Mouse (Mus musculus) right cerebral cortex, adult 18-20 months (tissue): ENCODE data around the gene Mrps7.

Experiments used
- DNase-seq: peaks from one replicate; pipeline ENCODE4 v3.0.0; 2022; ENCODE audit warnings: mixed read lengths

Gene Mrps7

GRCm38 (mm10) chr11:115603476-115604303 lies at the start of gene Mrps7, which contains the start of gene Gga3:
Mrps7 (plus strand) TSS chr11:115603925.
Gga3 (minus strand) TSS chr11:115604051.
- DNase-seq, result peak; percentile 90

- no peak for DNase-seq
Measured at GRCm38 (mm10) chr11:115555717-115556116, 48.0 kb upstream of the Mrps7 start.

- no peak for DNase-seq
Measured at GRCm38 (mm10) chr11:115563406-115563805, 40.3 kb upstream of the Mrps7 start.

GRCm38 (mm10) chr11:115564064-115564809 lies 39.5 kb upstream of the Mrps7 start, which contains the start of gene Nup85:
Nup85 (plus strand) TSS chr11:115564434.
- peak; percentile 95 for DNase-seq

- no peak for DNase-seq
Measured at GRCm38 (mm10) chr11:115564961-115565360, 38.8 kb upstream of the Mrps7 start.

DNA sequence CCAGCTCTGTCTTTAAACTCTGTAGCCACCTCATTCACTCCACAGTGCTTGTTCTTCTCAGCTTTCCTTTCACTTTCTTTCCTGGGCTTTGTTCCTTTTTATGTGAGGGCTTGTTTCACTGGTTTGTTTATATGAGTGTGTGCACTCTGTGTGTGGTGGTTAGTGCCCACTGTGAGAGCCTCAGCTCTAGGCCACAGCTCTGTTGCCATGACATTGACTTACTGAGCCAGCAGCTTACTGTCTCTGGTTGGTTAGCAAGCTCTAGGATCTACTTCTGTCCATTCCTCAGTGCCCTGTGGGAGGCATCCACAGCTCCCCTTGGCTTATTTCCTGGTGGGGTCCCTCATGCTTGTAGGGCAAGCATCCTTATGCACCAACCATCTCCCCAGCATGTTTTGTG lies 24.6 kb upstream of the Mrps7 start:
- no peak for DNase-seq

DNA sequence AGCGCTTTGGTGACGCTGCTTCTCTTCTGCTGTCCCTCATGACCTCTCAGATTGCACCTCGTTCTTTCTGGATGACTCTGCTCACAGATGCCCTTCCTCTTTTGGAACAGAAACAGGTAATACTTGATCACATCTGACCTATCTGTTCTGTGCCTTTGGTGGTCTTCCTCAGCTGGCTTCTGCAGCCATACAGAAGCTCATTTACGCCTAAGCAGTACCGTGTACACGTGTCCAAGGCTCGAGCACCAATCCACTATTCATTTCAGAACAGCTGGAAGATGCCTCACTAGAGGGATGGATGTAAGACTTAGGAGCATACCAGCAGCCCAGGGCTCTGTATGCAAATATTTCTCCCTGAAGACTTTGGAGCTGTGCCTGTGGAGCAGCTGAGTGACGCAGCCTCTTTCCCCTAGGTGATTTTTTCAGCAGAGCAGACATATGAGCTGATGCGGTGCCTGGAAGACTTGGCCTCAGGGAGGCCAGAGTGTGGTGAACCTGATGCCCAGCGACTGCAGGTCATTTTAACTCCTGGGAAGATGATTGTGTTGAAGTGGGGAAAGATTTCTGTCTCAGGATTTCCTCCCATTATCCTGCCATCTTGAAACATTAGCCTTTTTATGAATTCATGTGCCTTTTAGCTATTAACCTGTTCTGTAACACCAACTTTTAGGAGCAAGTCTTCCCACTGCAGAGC lies 20.7 kb upstream of the Mrps7 start:
- no peak for DNase-seq

- DNase-seq, result no peak
Measured at GRCm38 (mm10) chr11:115584376-115585073, 19.2 kb upstream of the Mrps7 start.

- DNase-seq, result no peak
Measured at GRCm38 (mm10) chr11:115585573-115586100, 18.1 kb upstream of the Mrps7 start.

GRCm38 (mm10) chr11:115586403-115586802 lies 17.3 kb upstream of the Mrps7 start:
- DNase-seq, result no peak

- DNase-seq, result no peak
Measured at GRCm38 (mm10) chr11:115587984-115588383, 15.7 kb upstream of the Mrps7 start.

- DNase-seq, result no peak
Measured at GRCm38 (mm10) chr11:115590526-115591075, 13.1 kb upstream of the Mrps7 start.

- DNase-seq, result no peak
Measured at GRCm38 (mm10) chr11:115595209-115595608, 8.5 kb upstream of the Mrps7 start.

- DNase-seq, result no peak
Measured at GRCm38 (mm10) chr11:115598309-115598708, 5.4 kb upstream of the Mrps7 start.

DNA sequence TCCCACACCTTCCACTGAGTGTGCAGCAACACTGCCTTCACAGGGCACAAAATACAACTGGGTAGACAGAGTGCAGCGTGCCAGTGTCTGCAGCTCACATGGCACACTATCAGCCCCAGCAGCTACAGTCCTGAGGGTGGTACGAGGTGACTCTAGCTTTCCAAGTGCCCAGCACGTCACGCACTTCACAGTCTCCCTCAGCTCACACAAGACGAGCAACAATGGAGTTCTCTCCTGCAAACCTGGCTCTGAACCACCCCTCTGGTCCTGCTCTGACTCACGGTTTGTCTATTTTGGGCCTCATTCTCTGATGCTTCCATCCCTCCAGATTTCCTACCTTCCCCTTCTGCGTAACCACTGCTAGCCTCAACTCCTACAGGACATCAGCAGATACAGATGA lies 4.0 kb upstream of the Mrps7 start:
- peak; percentile 58 for DNase-seq

- no peak for DNase-seq
Measured at GRCm38 (mm10) chr11:115600743-115601142, 3.0 kb upstream of the Mrps7 start.

DNA sequence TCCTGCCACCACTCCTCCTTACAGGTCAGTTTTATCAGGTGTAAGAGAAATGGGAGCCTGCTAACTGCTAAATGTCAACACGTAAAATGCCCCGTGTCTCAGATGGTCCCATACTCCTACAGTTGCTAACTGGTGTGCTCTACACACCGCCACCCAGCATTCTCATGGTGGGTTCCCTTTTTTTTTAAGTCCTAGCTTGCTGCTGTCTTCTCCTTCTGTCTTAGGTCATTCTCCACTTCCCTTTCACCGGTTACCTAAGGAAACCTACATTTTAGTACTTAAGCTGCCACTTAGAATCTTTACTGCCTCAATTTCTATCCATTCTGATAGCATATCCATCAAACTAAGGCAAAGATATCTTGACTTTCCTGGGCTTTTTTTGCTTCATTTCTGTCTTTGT lies 2.6 kb upstream of the Mrps7 start:
- no peak for DNase-seq

GRCm38 (mm10) chr11:115603128-115603475 lies 623 bp upstream of the Mrps7 start:
- DNase-seq, result no peak

DNA sequence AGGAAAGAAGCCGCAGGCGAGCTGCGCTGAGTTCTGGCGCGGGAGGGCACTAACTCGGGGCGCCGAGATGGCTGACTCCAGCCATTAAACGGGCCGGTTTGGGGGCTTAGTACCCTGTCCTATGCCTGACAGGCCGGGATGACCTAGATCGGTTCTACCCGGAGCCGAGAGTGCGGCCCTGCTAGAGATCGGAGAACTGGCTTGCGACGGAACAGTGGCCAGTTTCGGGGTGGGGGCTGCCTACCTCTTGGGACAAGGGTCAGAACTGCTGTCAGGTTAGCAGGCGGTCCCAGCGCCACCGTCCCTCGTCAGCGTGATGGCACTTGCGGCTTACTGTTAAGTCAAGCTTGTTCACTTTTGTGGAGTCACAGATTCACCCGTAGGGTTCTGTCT lies 575 bp downstream of the Mrps7 start:
- no peak for DNase-seq

DNA sequence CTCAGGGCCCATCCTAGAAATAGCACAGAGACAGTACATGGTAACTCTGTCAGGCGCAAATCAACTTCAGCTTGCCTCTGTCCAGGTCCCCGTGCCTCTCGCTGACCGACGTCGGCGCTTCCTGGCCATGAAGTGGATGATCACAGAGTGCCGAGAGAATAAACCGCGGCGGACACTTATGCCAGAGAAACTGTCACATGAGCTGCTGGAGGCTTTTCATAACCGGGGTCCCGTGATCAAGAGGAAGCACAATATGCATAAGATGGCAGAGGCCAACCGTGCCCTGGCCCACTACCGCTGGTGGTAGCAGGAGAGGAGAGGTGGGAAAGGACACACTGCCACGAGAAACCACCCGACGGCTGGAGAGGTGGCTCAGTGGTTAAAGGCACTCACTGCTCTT lies 3.0 kb downstream of the Mrps7 start:
- no peak for DNase-seq

GRCm38 (mm10) chr11:115608421-115609399 lies 5.0 kb downstream of the Mrps7 start:
- no peak for DNase-seq
